Mouse (Mus musculus) MEL (cell line): Measurements from ENCODE around the gene Scaper. TPM values are rescaled to one million over a fixed set of nuclear protein-coding genes. Genes with fewer than 3 reads are reported as not detected.

Source experiments
- DNase-seq: peaks from one replicate; pipeline ENCODE4 v3.0.0; 2011; ENCODE audit warnings: low read depth, low spot score
- H3K27ac ChIP-seq: 2 replicates; pipeline ENCODE4 v1.5.1; 2012; ENCODE audit warnings: low read depth, mild to moderate bottlenecking, control low read depth, low read length, moderate library complexity; ENCODE audit not compliant: control insufficient read depth
- H3K27me3 ChIP-seq, 2 experiments: fragments of 150-350 bp in 1 of 2; sonication (generic) in 1 of 2; 2 replicates each; pipeline ENCODE4 v1.6.1; 2012; ENCODE audit warnings: low read length in 2 of 2, mild to moderate bottlenecking in 2 of 2, improper control_type of control experiment in 1 of 2, moderate library complexity in 1 of 2; ENCODE audit not compliant: insufficient read depth in 2 of 2, control insufficient read depth in 1 of 2
- H3K36me3 ChIP-seq, 2 experiments: 2 replicates each; pipeline ENCODE4 v1.6.1; 2012 to 2014; ENCODE audit warnings: low read length in 2 of 2, improper control_type of control experiment in 1 of 2, inconsistent platforms in 1 of 2, mild to moderate bottlenecking in 1 of 2; ENCODE audit not compliant: insufficient read depth in 2 of 2, control insufficient read depth in 1 of 2
- H3K4me1 ChIP-seq, 2 experiments: fragments of 150-350 bp in 1 of 2; sonication (generic) in 1 of 2; 2 replicates each; pipeline ENCODE4 v1.6.1; 2012; ENCODE audit warnings: low read length in 2 of 2, improper control_type of control experiment in 1 of 2, mild to moderate bottlenecking in 1 of 2; ENCODE audit not compliant: insufficient read depth in 2 of 2, control insufficient read depth in 1 of 2
- H3K4me3 ChIP-seq, 2 experiments: fragments of 150-350 bp in 1 of 2; sonication (generic) in 1 of 2; 2 replicates each; pipeline ENCODE4 v1.5.1; 2012; ENCODE audit warnings: low read depth in 2 of 2, low read length in 2 of 2, mild to moderate bottlenecking in 2 of 2, moderate library complexity in 2 of 2, control low read depth in 1 of 2, improper control_type of control experiment in 1 of 2; ENCODE audit not compliant: control insufficient read depth in 1 of 2, insufficient read depth in 1 of 2
- H3K79me2 ChIP-seq: 2 replicates; pipeline ENCODE4 v1.6.1; 2012; ENCODE audit warnings: mild to moderate bottlenecking, low read length, moderate library complexity; ENCODE audit not compliant: control insufficient read depth, poor library complexity, insufficient read depth
- H3K9ac ChIP-seq: 2 replicates; pipeline ENCODE4 v1.6.1; 2012; ENCODE audit warnings: low read depth, mild to moderate bottlenecking, control low read depth, low read length, moderate library complexity; ENCODE audit not compliant: control insufficient read depth, poor library complexity, severe bottlenecking
- H3K9me3 ChIP-seq: fragments of 150-350 bp; sonication (generic); replicated peaks from 2 replicates; pipeline ENCODE4 v1.6.1; 2012; ENCODE audit warnings: mild to moderate bottlenecking, low read length, improper control_type of control experiment, moderate library complexity; ENCODE audit not compliant: insufficient read depth
- CHD1 ChIP-seq: IDR thresholded peaks from 2 replicates; pipeline ENCODE4 v1.6.1; 2012; ENCODE audit warnings: low read depth, mild to moderate bottlenecking, inconsistent platforms, low read length, improper control_type of control experiment
- CHD2 ChIP-seq: IDR thresholded peaks from 2 replicates; pipeline ENCODE4 v1.6.1; 2011; ENCODE audit warnings: low read length, improper control_type of control experiment
- CTCF ChIP-seq, 3 experiments: IDR thresholded peaks in 2 of 3; conservative IDR thresholded peaks in 1 of 3; 2 replicates each; pipeline ENCODE4 v1.5.1; 2011 to 2012; ENCODE audit warnings: low read length in 3 of 3, low read depth in 2 of 3, mild to moderate bottlenecking in 2 of 3, improper control_type of control experiment in 1 of 3, inconsistent platforms in 1 of 3, mixed read lengths in 1 of 3, moderate library complexity in 1 of 3; ENCODE audit not compliant: control insufficient read depth in 1 of 3, insufficient read depth in 1 of 3, poor library complexity in 1 of 3, severe bottlenecking in 1 of 3
- ELF1 ChIP-seq: IDR thresholded peaks from 2 replicates; pipeline ENCODE4 v1.6.1; 2014; ENCODE audit warnings: low read depth, mild to moderate bottlenecking, inconsistent platforms, low read length, improper control_type of control experiment, moderate library complexity
- GATA1 ChIP-seq: IDR thresholded peaks from 2 replicates; pipeline ENCODE4 v1.6.1; 2011; ENCODE audit warnings: low read depth, low read length, improper control_type of control experiment
- HCFC1 ChIP-seq: IDR thresholded peaks from 2 replicates; pipeline ENCODE4 v1.6.1; 2012; ENCODE audit warnings: low read depth, mild to moderate bottlenecking, inconsistent platforms, low read length, improper control_type of control experiment, moderate library complexity
- JUND ChIP-seq: IDR thresholded peaks from 2 replicates; pipeline ENCODE4 v1.6.1; 2011; ENCODE audit warnings: low read depth, mild to moderate bottlenecking, improper control_type of control experiment, low read length
- KAT2A ChIP-seq: conservative IDR thresholded peaks from 2 replicates; pipeline ENCODE4 v1.6.1; 2012; ENCODE audit warnings: low read depth, low read length, improper control_type of control experiment, inconsistent platforms
- MAX ChIP-seq: IDR thresholded peaks from 2 replicates; pipeline ENCODE4 v1.6.1; 2011; ENCODE audit warnings: low read length, improper control_type of control experiment
- MXI1 ChIP-seq: IDR thresholded peaks from 2 replicates; pipeline ENCODE4 v1.6.1; 2011; ENCODE audit warnings: mild to moderate bottlenecking, low read depth, low read length, improper control_type of control experiment
- MYB ChIP-seq: IDR thresholded peaks from 2 replicates; pipeline ENCODE4 v1.6.1; 2011; ENCODE audit warnings: mild to moderate bottlenecking, low read depth, low read length, improper control_type of control experiment
- POLR2A ChIP-seq, 2 experiments: IDR thresholded peaks; 2 replicates each; pipeline ENCODE4 v1.6.1; 2011 to 2012; ENCODE audit warnings: low read length in 2 of 2, mild to moderate bottlenecking in 2 of 2, control low read depth in 1 of 2, improper control_type of control experiment in 1 of 2, low read depth in 1 of 2, moderate library complexity in 1 of 2; ENCODE audit not compliant: control insufficient read depth in 1 of 2, insufficient read depth in 1 of 2, poor library complexity in 1 of 2
- POLR2AphosphoS5 ChIP-seq: IDR thresholded peaks from 2 replicates; pipeline ENCODE4 v1.6.1; 2012; ENCODE audit warnings: low read depth, borderline replicate concordance, mild to moderate bottlenecking, inconsistent platforms, low read length, moderate library complexity, mixed read lengths
- RAD21 ChIP-seq: IDR thresholded peaks from 2 replicates; pipeline ENCODE4 v1.6.1; 2011; ENCODE audit warnings: mild to moderate bottlenecking, low read depth, low read length, improper control_type of control experiment
- SIN3A ChIP-seq: IDR thresholded peaks from 2 replicates; pipeline ENCODE4 v1.6.1; 2012; ENCODE audit warnings: low read length, improper control_type of control experiment, inconsistent platforms
- SMC3 ChIP-seq: IDR thresholded peaks from 2 replicates; pipeline ENCODE4 v1.6.1; 2011; ENCODE audit warnings: low read depth, low read length, improper control_type of control experiment
- TAL1 ChIP-seq: IDR thresholded peaks from 2 replicates; pipeline ENCODE4 v1.6.1; 2012; ENCODE audit warnings: mild to moderate bottlenecking, inconsistent platforms, low read length, moderate library complexity, mixed read lengths
- USF1 ChIP-seq: IDR thresholded peaks from 2 replicates; pipeline ENCODE4 v1.6.1; 2014; ENCODE audit warnings: low read depth, mild to moderate bottlenecking, inconsistent platforms, low read length, improper control_type of control experiment, moderate library complexity
- ZC3H11A ChIP-seq: IDR thresholded peaks from 2 replicates; pipeline ENCODE4 v1.6.1; 2012; ENCODE audit warnings: low read depth, mild to moderate bottlenecking, inconsistent platforms, low read length, improper control_type of control experiment
- ZNF384 ChIP-seq: IDR thresholded peaks from 2 replicates; pipeline ENCODE4 v1.6.1; 2012; ENCODE audit warnings: low read depth, mild to moderate bottlenecking, inconsistent platforms, low read length, improper control_type of control experiment
- polyA plus RNA-seq, 2 experiments: library from polyadenylated mRNA; stranded (reverse) in 1 of 2; unstranded in 1 of 2; fragments of >175 nt in 1 of 2; fragments of >200 nt in 1 of 2; gene quantifications; 2 replicates each; pipeline versions ENCODE4 v1.2.1 to v1.2.4; 2012; ENCODE audit warnings: low replicate concordance in 2 of 2, low read depth in 1 of 2; ENCODE audit not compliant: insufficient read length in 2 of 2, insufficient read depth in 1 of 2, missing spikeins in 1 of 2
- total RNA-seq: library from RNA; depleted of rRNA; stranded (reverse); fragments of 300-350 nt; gene quantifications from 2 replicates; pipeline ENCODE4 v1.2.3, GENCODE M21; 2012

Scaper gene
- total and polyA plus RNA-seq, 3 experiments = 3.9 to 4.1 TPM; not detected in 1

- H3K79me2 ChIP-seq = peaks cover 14% of the 10 kb centered on the region
- no peaks in the 10 kb centered on the region; a peak in 1 of 4 replicates for H3K27me3 ChIP-seq
- no peak for TF ChIP-seq CHD1
- TF ChIP-seq ZNF384 = no peak
- TF ChIP-seq POLR2AphosphoS5 = no peak
- TF ChIP-seq RAD21 = no peak
- no peak for TF ChIP-seq USF1
- TF ChIP-seq SIN3A = no peak
- no peak for TF ChIP-seq JUND
- no peak for TF ChIP-seq MYB
- TF ChIP-seq CTCF (IDR thresholded peaks at IDR 0.05 in 2 of 3, conservative IDR thresholded peaks at IDR 0.05 in 1 of 3; ENCODE audit: control insufficient read depth in 1 of 3, insufficient read depth in 1 of 3, low read depth in 2 of 3, low read length in 3 of 3, poor library complexity in 1 of 3, severe bottlenecking in 1 of 3) = no peak
- no peak for TF ChIP-seq HCFC1
- DNase-seq = no peak
- no peak overlapping the region for H3K9ac ChIP-seq
- H3K27ac ChIP-seq = no peak overlapping the region
- H3K36me3 ChIP-seq = peaks cover 0 to 8% of the 10 kb centered on the region in 2 experiments; a peak in 2 of 4 replicates
- H3K4me1 ChIP-seq = peaks cover 0 to 8% of the 10 kb centered on the region in 2 experiments; a peak in 1 of 4 replicates
- no peaks in the 10 kb centered on the region for H3K9me3 ChIP-seq
- no peak overlapping the region for H3K4me3 ChIP-seq
Observed at GRCm38 (mm10) chr9:55509731-55510130, 428.2 kb downstream of the Scaper start.

GRCm38 (mm10) chr9:55508701-55509100 is 429.2 kb downstream of the Scaper start:
- peaks cover 15% of the 10 kb centered on the region for H3K79me2 ChIP-seq
- H3K9ac ChIP-seq = no peak overlapping the region
- H3K4me3 ChIP-seq = no peak overlapping the region
- no peaks in the 10 kb centered on the region for H3K27me3 ChIP-seq
- H3K9me3 ChIP-seq = no peaks in the 10 kb centered on the region
- no peak overlapping the region for H3K27ac ChIP-seq
- no peak for TF ChIP-seq KAT2A
- no peak for TF ChIP-seq TAL1
- TF ChIP-seq CHD2 = no peak
- no peak for TF ChIP-seq ZNF384
- TF ChIP-seq ELF1 = no peak
- TF ChIP-seq MXI1 = no peak
- TF ChIP-seq SIN3A = no peak
- no peak for TF ChIP-seq MAX
- TF ChIP-seq HCFC1 = no peak
- no peak for TF ChIP-seq ZC3H11A
- TF ChIP-seq GATA1 = no peak
- no peak for TF ChIP-seq SMC3
- TF ChIP-seq POLR2A (IDR thresholded peaks at IDR 0.05; ENCODE audit: control insufficient read depth in 1 of 2, insufficient read depth in 1 of 2, low read depth in 1 of 2, low read length in 2 of 2, poor library complexity in 1 of 2) = no peak
- H3K36me3 ChIP-seq = peaks cover 0 to 8% of the 10 kb centered on the region in 2 experiments; a peak in 2 of 4 replicates
- DNase-seq = no peak
- H3K4me1 ChIP-seq = peaks cover 0 to 8% of the 10 kb centered on the region in 2 experiments; a peak in 1 of 4 replicates
